Mouse (Mus musculus) small intestine, adult 2 months (tissue): ENCODE results near the gene Acadm. TPM values are rescaled to one million over a fixed set of nuclear protein-coding genes. Genes with fewer than 3 reads are reported as not detected.

Source experiments
- H3K27ac ChIP-seq: fragments of 200-500 bp; 2 replicates; pipeline ENCODE4 v1.5.1; 2012; ENCODE audit warnings: low read depth, low read length, control low read depth, inconsistent platforms; ENCODE audit not compliant: insufficient read depth
- H3K27me3 ChIP-seq: fragments of 200-500 bp; 2 replicates; pipeline ENCODE4 v1.6.1; 2012; ENCODE audit warnings: mild to moderate bottlenecking, moderate library complexity, low read length, inconsistent platforms; ENCODE audit not compliant: control insufficient read depth, insufficient read depth
- H3K36me3 ChIP-seq: fragments of 200-500 bp; 2 replicates; pipeline ENCODE4 v1.6.1; 2012; ENCODE audit warnings: mild to moderate bottlenecking, low read length, control low read depth, inconsistent platforms; ENCODE audit not compliant: control insufficient read depth, insufficient read depth
- H3K4me1 ChIP-seq: fragments of 200-500 bp; 2 replicates; pipeline ENCODE4 v1.6.1; 2012; ENCODE audit warnings: low read length, inconsistent platforms, mixed read lengths; ENCODE audit not compliant: control insufficient read depth, insufficient read depth, insufficient read length
- H3K4me3 ChIP-seq: fragments of 200-500 bp; 2 replicates; pipeline ENCODE4 v1.5.1; 2012; ENCODE audit warnings: low read depth, mild to moderate bottlenecking, control low read depth, inconsistent platforms, low read length, moderate library complexity
- CTCF ChIP-seq: fragments of 200-500 bp; IDR thresholded peaks from 2 replicates; pipeline ENCODE4 v1.5.1; 2012; ENCODE audit warnings: low read depth, mild to moderate bottlenecking, control low read depth, inconsistent platforms, low read length, moderate library complexity, mixed read lengths; ENCODE audit not compliant: insufficient replicate concordance, insufficient read length; ENCODE audit errors: extremely low read depth
- POLR2A ChIP-seq: fragments of 200-500 bp; IDR thresholded peaks from 2 replicates; pipeline ENCODE4 v1.6.1; 2012; ENCODE audit warnings: low read depth, mild to moderate bottlenecking, control low read depth, inconsistent platforms, low read length, moderate library complexity
- WGBS: fragments of 180-500 bp; shearing (Covaris S2); methylation state at CpG from one replicate; pipeline ENCODE4 v1.1.7; 2018; 5-methylcytosine and 5-hydroxymethylcytosine counted together
- polyA plus RNA-seq: library from polyadenylated mRNA; depleted of rRNA; stranded (reverse); fragments of >200 nt; gene quantifications from 2 replicates; pipeline ENCODE4 v1.2.3, GENCODE M21; 2012

Gene Acadm
- polyA plus RNA-seq, 1 experiment = 22.2 TPM

DNA sequence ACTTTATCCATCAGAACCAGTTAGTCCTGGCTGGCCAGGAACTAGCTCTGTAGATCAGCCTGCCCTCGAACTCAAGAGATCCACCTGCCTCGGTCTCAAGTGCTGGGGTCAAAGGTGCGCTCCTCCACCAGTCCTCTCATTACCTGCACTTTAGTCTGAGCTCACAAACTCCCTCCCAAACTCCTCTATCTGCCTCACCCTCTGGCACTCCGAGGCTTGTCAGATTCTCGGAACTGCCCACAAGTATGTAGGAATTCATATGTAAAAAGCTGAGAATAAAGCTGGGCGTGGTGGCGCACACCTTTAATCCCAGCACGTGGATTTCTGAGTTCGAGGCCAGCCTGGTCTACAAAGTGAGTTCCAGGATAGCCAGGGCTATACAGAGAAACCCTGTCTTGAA lies 3.9 kb downstream of the Acadm start:
- no peak for TF ChIP-seq CTCF
- TF ChIP-seq POLR2A = no peak
- WGBS = 81% methylated on average over 9 of the region's 9 CpGs
- H3K4me3 ChIP-seq = no peak overlapping the region
- H3K27ac ChIP-seq = no peak overlapping the region
- peaks cover 20% of the 10 kb centered on the region for H3K36me3 ChIP-seq
- H3K4me1 ChIP-seq = no peaks in the 10 kb centered on the region
- H3K27me3 ChIP-seq = no peaks in the 10 kb centered on the region

DNA sequence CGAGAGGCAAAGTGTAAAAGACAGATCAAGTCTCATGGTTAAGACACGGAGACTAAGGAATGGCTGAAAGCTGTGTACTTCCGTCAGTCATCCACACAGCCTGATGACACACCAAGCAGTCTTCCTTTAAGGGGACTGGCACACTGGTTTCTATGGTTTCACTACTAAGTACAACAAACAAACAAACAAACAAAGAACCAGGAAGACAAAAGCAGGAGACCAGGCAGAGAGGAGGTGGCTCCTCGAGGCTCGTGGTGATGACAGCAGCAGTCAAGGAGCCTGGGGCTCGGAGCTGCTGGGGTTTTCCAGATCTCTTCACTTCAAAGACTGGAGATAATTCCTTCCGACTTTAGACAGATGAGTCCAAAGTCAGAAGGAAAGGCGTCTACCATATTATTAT lies 4.4 kb downstream of the Acadm start:
- Histone ChIP-seq H3K27me3 (no peaks in the 10 kb centered on the region), H3K4me3 (no peak overlapping the region), H3K4me1 (no peaks in the 10 kb centered on the region), H3K27ac (no peak overlapping the region), H3K36me3 (peaks cover 24% of the 10 kb centered on the region)
- WGBS = 75% methylated on average over 8 of the region's 8 CpGs
- TF ChIP-seq CTCF (no peak), POLR2A (no peak)

DNA sequence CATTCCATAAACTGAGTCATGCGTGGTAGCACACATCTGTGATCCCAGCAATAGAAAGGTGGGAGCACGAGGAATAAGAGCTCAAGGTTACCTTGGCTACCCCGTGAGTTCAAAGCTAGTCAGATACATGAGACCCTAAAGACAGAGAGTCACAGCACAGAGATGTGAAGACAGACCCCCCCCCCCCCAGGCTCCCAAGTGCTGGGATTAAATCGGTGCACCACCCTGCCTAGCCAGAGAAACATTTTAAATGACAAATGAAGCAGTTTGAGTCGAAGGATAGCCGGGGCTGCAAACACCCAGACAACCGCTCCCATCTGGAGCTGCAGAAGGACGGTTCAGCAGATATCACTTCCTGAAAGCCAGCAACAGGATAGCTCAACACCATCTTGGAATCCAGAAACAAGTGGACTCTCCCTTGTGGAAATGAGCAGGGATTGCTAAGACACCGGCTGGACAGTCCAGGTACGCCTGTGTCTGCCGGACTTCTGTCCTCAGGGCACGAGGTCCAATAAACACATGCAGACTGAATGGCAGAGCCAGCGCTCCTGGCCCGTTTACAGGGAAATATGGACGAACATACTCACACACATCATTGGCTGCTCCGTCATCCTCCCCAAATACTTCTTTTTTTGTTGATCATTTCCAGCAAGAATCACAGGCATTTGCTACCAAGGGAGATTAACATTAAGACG lies 7.2 kb downstream of the Acadm start:
- TF ChIP-seq POLR2A (no peak), CTCF (no peak)
- H3K27me3 ChIP-seq = no peaks in the 10 kb centered on the region
- H3K36me3 ChIP-seq = peaks cover 44% of the 10 kb centered on the region
- no peaks in the 10 kb centered on the region for H3K4me1 ChIP-seq
- H3K27ac ChIP-seq = no peak overlapping the region
- no peak overlapping the region for H3K4me3 ChIP-seq
- WGBS = 93% methylated on average over 17 of the region's 17 CpGs

DNA sequence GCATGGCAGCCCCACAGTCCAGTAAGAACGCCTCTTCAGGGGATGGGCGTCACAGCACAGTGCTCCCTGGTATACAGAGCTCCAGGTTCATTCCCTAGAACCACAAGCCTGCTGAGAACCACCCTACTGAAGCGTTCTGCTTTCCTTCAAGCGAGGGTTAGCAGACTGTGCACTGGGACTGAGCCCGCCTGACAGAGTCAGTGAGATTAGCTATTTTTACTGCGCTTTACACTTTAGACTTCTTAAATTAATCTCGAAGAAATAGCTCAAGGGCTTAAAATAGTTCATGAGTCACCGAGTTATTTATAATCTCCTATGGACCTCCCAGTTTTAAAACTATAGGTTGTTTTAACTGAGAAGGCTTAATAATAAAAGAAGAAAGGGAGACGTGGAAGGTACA lies 8.6 kb downstream of the Acadm start:
- Histone ChIP-seq H3K27me3 (no peaks in the 10 kb centered on the region), H3K4me1 (no peaks in the 10 kb centered on the region), H3K27ac (no peak overlapping the region), H3K36me3 (peaks cover 41% of the 10 kb centered on the region), H3K4me3 (no peak overlapping the region)
- 79% methylated on average over 9 of the region's 9 CpGs for WGBS
- TF ChIP-seq CTCF (no peak), POLR2A (no peak)

DNA sequence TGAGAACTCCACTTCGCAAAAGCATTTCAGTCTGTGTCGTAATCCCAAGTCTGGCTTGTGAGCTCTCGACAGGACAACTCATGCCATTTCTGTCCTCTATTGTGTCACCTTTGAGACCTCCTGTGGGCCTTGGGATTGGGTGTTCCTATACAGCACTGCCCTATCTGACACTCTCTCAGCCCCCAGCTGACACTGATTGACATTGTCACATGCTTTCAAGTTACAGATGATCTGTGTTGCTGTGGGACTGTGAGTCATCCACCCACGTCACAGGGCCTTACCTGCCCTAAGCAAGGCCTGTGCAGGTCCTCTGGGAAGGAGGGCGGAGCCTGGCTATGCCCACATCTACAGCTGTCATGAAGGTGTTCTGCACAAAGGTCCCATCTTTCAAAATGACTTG lies 12.0 kb downstream of the Acadm start:
- TF ChIP-seq CTCF (no peak), POLR2A (no peak)
- Histone ChIP-seq H3K27me3 (no peaks in the 10 kb centered on the region), H3K4me3 (no peak overlapping the region), H3K27ac (no peak overlapping the region), H3K4me1 (no peaks in the 10 kb centered on the region), H3K36me3 (peaks cover 45% of the 10 kb centered on the region)
- 93% methylated on average over 5 of the region's 5 CpGs for WGBS

DNA sequence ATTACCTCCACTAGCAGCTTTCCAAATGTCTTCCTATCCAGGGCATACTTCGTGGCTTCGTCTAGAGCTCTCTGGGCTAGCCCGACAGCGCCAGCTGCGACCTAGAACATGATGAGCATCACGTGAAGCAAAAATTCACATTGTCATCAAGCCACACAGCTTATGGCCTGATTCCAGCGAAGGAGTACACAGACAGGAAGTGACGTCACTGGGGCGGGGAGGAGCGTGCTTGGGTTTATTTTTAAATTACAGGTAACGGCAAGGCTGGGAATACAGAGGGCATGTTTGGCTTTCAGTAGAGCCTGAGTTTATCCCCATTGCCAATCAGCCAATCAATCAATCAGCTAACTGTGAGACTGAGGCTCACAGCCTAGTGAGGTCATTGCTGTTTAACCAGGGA lies 14.9 kb downstream of the Acadm start:
- Histone ChIP-seq H3K4me1 (no peaks in the 10 kb centered on the region), H3K27me3 (no peaks in the 10 kb centered on the region), H3K27ac (no peak overlapping the region), H3K4me3 (no peak overlapping the region), H3K36me3 (peaks cover 47% of the 10 kb centered on the region)
- WGBS = 89% methylated on average over 11 of the region's 11 CpGs
- TF ChIP-seq CTCF (no peak), POLR2A (no peak)

DNA sequence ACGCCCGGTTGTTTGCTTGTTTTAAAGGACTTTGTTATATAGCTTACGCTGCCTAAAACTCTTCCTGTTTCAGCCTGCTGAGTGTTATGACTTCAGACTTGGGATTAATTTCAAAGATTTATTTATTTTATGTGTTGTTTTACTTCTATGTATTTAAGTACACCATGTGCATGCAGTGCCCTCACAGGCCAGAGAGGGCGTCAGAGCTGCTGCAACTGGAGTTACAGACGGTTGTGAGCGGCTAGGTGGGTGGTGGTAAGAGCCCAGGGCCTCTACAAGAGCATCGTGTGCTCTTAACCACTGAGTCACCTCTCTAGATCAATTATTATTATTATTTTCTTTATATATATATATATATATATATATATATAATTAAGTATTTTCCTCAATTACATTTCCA lies 18.1 kb downstream of the Acadm start:
- Histone ChIP-seq H3K27me3 (no peaks in the 10 kb centered on the region), H3K4me3 (no peak overlapping the region), H3K27ac (no peak overlapping the region), H3K4me1 (no peaks in the 10 kb centered on the region), H3K36me3 (peaks cover 43% of the 10 kb centered on the region)
- 88% methylated on average over 7 of the region's 7 CpGs for WGBS
- TF ChIP-seq POLR2A (no peak), CTCF (no peak)
